Mouse (Mus musculus) induced T-regulatory cell, adult 2 months (primary cell): ENCODE data around the gene Slc8a2.

ENCODE experiments used
- DNase-seq: peaks from one replicate; pipeline ENCODE4 v3.0.0-alpha.2; 2012; ENCODE audit warnings: low read depth

Slc8a2 gene

GRCm38 (mm10) chr7:16172141-16172581 is 42.5 kb downstream of the Slc8a2 start:
- DNase-seq = no peak

DNA sequence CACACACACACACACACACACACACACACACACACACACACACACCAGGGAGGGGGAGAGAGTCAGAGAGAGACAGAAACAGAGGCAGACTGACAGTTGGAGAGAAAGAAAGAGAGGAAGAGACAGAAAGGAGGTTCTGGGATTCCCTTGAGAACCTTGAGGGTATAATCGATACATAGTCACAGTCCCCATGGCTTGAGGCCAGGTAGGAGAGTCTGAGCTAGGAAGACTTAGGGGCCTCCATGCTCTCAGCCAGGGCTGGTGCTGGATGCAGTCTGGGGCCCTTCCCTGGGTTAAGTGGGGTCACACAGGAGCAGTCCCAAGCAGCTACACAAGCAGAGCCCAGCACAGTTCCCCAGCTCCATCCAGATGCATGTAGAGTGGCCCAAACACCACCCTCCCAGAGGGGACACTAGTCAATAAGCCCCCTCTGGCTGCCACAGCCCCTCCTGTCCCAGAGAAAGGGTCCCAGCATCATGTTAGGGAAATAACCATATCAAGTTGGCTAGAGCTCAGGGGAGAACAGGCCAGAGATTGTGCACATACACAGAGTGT is 43.0 kb downstream of the Slc8a2 start:
- no peak for DNase-seq

GRCm38 (mm10) chr7:16173146-16173545 is 43.5 kb downstream of the Slc8a2 start:
- no peak for DNase-seq

GRCm38 (mm10) chr7:16174597-16175541 is 45.2 kb downstream of the Slc8a2 start, which contains the start of gene Meis3:
Meis3 (plus strand) TSS chr7:16175090.
- DNase-seq = peak; percentile 69

DNA sequence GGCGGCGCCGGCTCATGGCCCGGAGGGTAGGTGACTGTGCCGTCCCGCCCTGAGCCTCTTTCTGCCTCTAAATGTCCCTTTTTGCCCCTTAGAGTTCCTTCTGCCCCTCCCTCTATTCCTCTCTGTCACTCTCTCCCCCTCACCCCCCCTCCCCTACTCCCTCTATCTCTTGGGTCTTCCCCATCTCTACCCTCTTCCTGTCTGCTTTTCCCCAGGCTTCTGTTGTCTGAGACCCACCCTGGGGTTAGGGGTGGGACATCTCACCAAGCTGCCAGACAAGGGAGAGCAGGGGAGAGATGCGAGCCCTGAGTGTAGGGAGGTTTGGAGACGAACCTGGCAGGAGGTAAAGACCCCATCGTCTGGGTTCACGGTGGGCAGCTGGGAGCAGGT is 45.9 kb downstream of the Slc8a2 start:
- no peak for DNase-seq

- DNase-seq = no peak
Measured at GRCm38 (mm10) chr7:16178114-16178513, 48.5 kb downstream of the Slc8a2 start.

GRCm38 (mm10) chr7:16183663-16184062 is 54.0 kb downstream of the Slc8a2 start:
- peak; percentile 71 for DNase-seq

DNA sequence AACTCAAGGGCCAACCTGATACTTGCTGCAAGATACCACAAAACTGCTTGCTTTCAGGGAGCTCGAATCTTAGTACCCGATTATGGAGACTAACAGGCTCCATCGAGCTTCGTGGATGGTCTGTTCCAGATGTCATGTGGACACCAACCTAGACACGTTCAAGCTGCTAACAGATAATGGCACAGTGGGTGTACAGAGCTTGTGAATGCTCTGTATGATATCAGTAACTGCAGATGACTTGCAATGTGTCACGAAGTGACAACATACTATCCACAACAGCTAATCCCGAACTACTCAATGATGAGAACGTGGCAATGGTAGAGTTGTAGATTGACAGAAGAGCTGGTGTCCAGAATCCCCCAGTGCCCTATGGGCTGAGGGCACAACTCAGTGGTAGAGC is 57.9 kb downstream of the Slc8a2 start:
- DNase-seq = no peak

DNA sequence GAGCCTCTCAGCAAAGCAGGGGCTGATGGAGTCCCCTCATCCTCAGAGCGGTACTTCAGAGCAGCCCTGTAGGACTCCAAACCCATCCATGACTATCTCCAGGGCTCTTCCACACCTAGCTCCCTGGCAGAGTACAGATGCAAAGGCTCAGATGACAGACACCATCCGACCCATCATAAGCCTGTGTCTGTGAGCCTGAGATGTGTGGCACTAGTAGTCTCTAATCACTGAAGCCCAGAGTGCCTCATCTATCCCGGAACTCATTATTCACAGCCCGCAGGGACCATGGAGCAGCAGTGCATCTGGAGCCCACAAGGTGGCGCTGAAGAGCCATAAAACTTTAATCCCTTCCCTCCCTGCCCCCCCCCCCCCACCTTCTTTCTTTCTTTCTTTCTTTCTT is 62.7 kb downstream of the Slc8a2 start:
- peak; percentile 90 for DNase-seq

GRCm38 (mm10) chr7:16193702-16194101 is 64.1 kb downstream of the Slc8a2 start:
- peak; percentile 67 for DNase-seq

GRCm38 (mm10) chr7:16196616-16197015 is 67.0 kb downstream of the Slc8a2 start:
- DNase-seq = no peak

DNA sequence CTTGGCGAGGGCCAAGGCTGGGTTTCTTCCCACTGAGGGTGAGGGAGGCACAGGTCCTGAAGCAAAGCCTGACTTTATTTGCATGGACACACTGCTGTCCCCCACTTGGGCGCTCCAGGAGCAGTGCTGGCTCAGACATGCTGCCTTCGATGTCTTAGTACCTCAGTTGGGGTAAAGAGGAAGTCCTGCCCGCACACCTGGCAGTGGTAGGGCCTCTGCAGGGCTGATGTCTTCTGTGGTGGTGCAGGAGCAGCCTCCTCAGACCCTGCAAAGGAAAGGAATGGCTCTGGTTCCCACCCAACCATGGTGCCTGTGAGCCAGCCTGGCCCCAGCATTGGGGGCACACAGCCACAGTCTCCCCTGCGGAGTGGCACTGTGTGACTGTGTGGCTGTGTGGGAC is 67.5 kb downstream of the Slc8a2 start:
- DNase-seq = no peak

GRCm38 (mm10) chr7:16198540-16198939 is 68.9 kb downstream of the Slc8a2 start:
- DNase-seq = no peak

- DNase-seq = peak; percentile 49
Measured at GRCm38 (mm10) chr7:16201136-16201535, 71.5 kb downstream of the Slc8a2 start.

DNA sequence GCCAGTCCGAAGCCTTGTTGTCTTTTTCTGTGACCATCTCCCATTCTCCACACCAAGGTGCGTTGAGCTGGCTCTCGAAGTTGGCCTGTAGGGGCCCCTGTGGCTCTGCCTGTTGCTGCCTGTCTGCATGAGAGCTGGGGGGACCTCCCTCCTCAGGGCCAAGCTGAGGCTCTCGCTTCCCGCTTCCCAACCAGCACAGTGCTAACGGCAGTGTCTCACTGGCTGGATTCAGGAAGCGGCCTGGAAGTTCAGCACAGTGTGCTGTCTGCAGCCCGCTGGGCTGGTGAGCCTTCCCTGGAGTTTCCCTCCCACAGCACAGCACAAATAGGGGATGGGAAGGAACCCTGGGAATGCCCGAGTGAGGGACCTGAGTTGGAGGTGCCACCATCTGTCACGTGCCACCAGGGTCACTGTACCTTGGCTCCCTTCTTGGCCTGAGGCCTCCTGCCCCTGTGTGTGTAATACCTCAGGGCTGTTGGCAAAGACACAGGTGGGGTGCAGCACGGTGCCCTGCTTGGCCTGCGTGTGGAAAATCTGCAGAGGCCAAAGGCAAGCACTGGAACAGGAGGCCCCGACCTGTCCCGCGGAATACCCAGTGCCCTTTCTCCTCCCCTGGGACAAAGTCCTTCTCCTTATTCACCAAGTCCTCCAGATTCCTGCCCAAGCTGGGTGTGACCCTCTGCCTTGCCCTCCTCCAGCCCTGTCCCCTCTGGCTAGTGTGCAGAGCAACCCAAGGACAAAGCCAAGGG is 73.3 kb downstream of the Slc8a2 start:
- no peak for DNase-seq

GRCm38 (mm10) chr7:16203505-16203903 is 73.9 kb downstream of the Slc8a2 start:
- no peak for DNase-seq

DNA sequence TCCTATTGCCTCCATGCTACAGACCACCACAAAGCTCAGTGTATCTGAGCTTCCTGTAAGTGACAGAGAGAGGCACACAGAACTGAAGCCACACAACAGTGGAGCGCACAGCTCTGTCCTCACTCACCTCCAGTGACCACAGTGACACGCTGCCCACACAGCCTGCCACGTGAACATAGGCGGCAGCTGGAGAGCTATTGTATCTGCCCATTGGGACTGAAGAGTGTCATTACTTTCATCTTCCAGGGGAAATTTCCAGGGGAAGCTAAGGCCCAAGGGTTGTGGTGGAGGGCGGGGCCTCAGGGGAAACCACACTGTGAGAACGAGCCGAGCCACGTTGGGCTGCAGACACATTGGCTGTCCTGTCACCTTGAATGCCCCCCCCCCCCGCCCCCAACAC is 75.2 kb downstream of the Slc8a2 start:
- peak; percentile 71 for DNase-seq

DNA sequence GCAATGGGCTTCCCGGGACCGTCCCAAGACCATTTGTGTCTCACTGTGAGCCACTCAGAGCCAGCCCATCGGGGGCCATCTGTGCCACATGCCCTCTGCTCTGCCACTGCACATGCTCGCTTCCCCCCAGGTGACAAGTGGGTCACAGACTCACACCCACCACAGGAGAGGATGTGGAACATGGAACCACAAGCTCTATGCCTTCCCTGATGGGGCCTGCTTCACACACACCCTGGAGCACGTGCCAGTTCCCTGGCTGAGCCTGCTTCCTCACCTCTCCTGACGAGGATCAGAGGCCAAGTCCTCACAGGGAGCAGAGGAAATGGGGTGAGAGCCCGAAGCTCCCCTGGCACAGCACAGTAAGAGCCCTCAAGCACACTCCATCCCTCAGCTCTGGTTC is 77.5 kb downstream of the Slc8a2 start:
- DNase-seq = peak; percentile 63

- DNase-seq = peak; percentile 73
Measured at GRCm38 (mm10) chr7:16207496-16207895, 77.9 kb downstream of the Slc8a2 start.

- no peak for DNase-seq
Measured at GRCm38 (mm10) chr7:16208781-16209665, 79.4 kb downstream of the Slc8a2 start.
